10 mouse cellular contexts compared by ENCODE assay signal in genomic region chr2:124888209-124888608, GRCm38 (mm10).
DNase-seq lines count a peak whose midpoint lies in the region; ATAC-seq and TF ChIP-seq lines count a peak whose summit lies in the region.
"Had no signal": no experiment of that assay in that cellular context is flagged by ENCODE, and none has a peak within 500 bp of the region (broad histone marks: within the 10 kb centered on the region; RNA-seq: fewer than 3 reads in every experiment).

No protein-coding gene starts in this region.

- H3K27ac ChIP-seq in kidney, embryonic 14.5 days (ENCODE audit: low read depth, low read length) = no peak overlapping the region
- H3K27ac ChIP-seq in embryonic facial prominence, embryonic 14.5 days (replicated peaks; ENCODE audit: low read depth, low read length) = no peak overlapping the region
- H3K27ac ChIP-seq in intestine, embryonic 16.5 days (ENCODE audit: low read length) = peak overlapping the region; percentile 58; the same call in 1 of the 2 replicates
- no peak overlapping the region for H3K27ac ChIP-seq in cerebellum, adult 2 months (ENCODE audit: insufficient read depth, low read length)
- H3K27ac ChIP-seq in forebrain, embryonic 14.5 days (ENCODE audit: low read depth, low read length) = no peak overlapping the region
- H3K27ac ChIP-seq: hindbrain, postnatal 0 days had no signal

- no peaks in the 10 kb centered on the region for H3K9me3 ChIP-seq in kidney, embryonic 14.5 days (ENCODE audit: control insufficient read depth, low read length)
- H3K9me3 ChIP-seq in embryonic facial prominence, embryonic 14.5 days (ENCODE audit: control insufficient read depth, low read length) = no peaks in the 10 kb centered on the region
- H3K9me3 ChIP-seq in intestine, embryonic 16.5 days (ENCODE audit: control insufficient read depth, low read length) = no peaks in the 10 kb centered on the region
- no peaks in the 10 kb centered on the region for H3K9me3 ChIP-seq in forebrain, embryonic 14.5 days (replicated peaks; ENCODE audit: control insufficient read depth, low read length)

- H3K9ac ChIP-seq in kidney, embryonic 14.5 days (ENCODE audit: low read depth, low read length) = no peak overlapping the region
- no peak overlapping the region for H3K9ac ChIP-seq in embryonic facial prominence, embryonic 14.5 days (ENCODE audit: low read depth, low read length)
- H3K9ac ChIP-seq in intestine, embryonic 16.5 days (ENCODE audit: low read depth, low read length) = no peak overlapping the region
- no peak overlapping the region for H3K9ac ChIP-seq in forebrain, embryonic 14.5 days (ENCODE audit: low read length)

- H3K36me3 ChIP-seq in kidney, embryonic 14.5 days (ENCODE audit: control insufficient read depth, insufficient read depth, low read length) = no peaks in the 10 kb centered on the region
- no peaks in the 10 kb centered on the region for H3K36me3 ChIP-seq in embryonic facial prominence, embryonic 14.5 days (ENCODE audit: control insufficient read depth, insufficient read depth, low read length)
- H3K36me3 ChIP-seq in intestine, embryonic 16.5 days (ENCODE audit: control insufficient read depth, insufficient read depth, low read length) = no peaks in the 10 kb centered on the region
- H3K36me3 ChIP-seq in forebrain, embryonic 14.5 days (ENCODE audit: control insufficient read depth, insufficient read depth, low read length) = no peaks in the 10 kb centered on the region

- WGBS in kidney, embryonic 14.5 days = 50% methylated on average over 4 of the region's 4 CpGs
- WGBS in embryonic facial prominence, embryonic 14.5 days = 24% methylated on average over 4 of the region's 4 CpGs
- WGBS in intestine, embryonic 16.5 days = 31% methylated on average over 4 of the region's 4 CpGs
- 39% methylated on average over 4 of the region's 4 CpGs for WGBS in cerebellum, adult 2 months
- WGBS in forebrain, embryonic 14.5 days = 39% methylated on average over 4 of the region's 4 CpGs

- H3K4me2 ChIP-seq in kidney, embryonic 14.5 days (replicated peaks; ENCODE audit: low read depth, low read length) = no peak overlapping the region
- no peak overlapping the region for H3K4me2 ChIP-seq in embryonic facial prominence, embryonic 14.5 days (ENCODE audit: low read depth, low read length)
- no peak overlapping the region for H3K4me2 ChIP-seq in intestine, embryonic 16.5 days (ENCODE audit: low read depth, low read length)
- no peak overlapping the region for H3K4me2 ChIP-seq in forebrain, embryonic 14.5 days (ENCODE audit: low read length)

- H3K27me3 ChIP-seq in kidney, embryonic 14.5 days (ENCODE audit: control insufficient read depth, insufficient read depth, low read length) = no peaks in the 10 kb centered on the region
- no peaks in the 10 kb centered on the region for H3K27me3 ChIP-seq in embryonic facial prominence, embryonic 14.5 days (replicated peaks; ENCODE audit: control insufficient read depth, insufficient read depth, low read length)
- H3K27me3 ChIP-seq in intestine, embryonic 16.5 days (replicated peaks; ENCODE audit: control insufficient read depth, insufficient read depth, low read length) = no peaks in the 10 kb centered on the region
- no peaks in the 10 kb centered on the region for H3K27me3 ChIP-seq in cerebellum, adult 2 months (ENCODE audit: control insufficient read depth, insufficient read depth, low read length)
- H3K27me3 ChIP-seq in forebrain, embryonic 14.5 days (replicated peaks; ENCODE audit: control insufficient read depth, insufficient read depth, low read length) = no peaks in the 10 kb centered on the region

- no peak for TF ChIP-seq CTCF in cerebellum, adult 2 months (IDR thresholded peaks at IDR 0.05; ENCODE audit: borderline replicate concordance, insufficient read depth, low read depth, low read length)

- ATAC-seq in kidney, embryonic 14.5 days (ENCODE audit: low FRiP score, low TSS enrichment) = no peak
- peak; percentile 55; the same call in 1 of the 2 replicates for ATAC-seq in embryonic facial prominence, embryonic 14.5 days (ENCODE audit: low read depth)
- peak; percentile 66 for ATAC-seq in intestine, embryonic 16.5 days
- ATAC-seq in forebrain, embryonic 14.5 days = no peak
- ATAC-seq: hindbrain, postnatal 0 days had no signal

- no peak for TF ChIP-seq POLR2A in cerebellum, adult 2 months (IDR thresholded peaks at IDR 0.05; ENCODE audit: borderline replicate concordance, insufficient read depth, low read length)

- peak; percentile 24 for DNase-seq in kidney, postnatal 14 days
- peak; percentile 23 for DNase-seq in brain, adult 2 months (ENCODE audit: low read depth, low spot score)
- peak; percentile 75 for DNase-seq in embryonic facial prominence, embryonic 14.5 days (ENCODE audit: low spot score)
- DNase-seq in cerebellum, adult 2 months = no peak
- DNase-seq in forebrain, embryonic 14.5 days (ENCODE audit: low spot score) = no peak
- DNase-seq: cerebellum, adult 18-20 months; gastrocnemius, postnatal 25 days had no signal

- no peaks in the 10 kb centered on the region for H3K4me1 ChIP-seq in kidney, embryonic 14.5 days (ENCODE audit: control insufficient read depth, insufficient read depth, low read length)
- H3K4me1 ChIP-seq in embryonic facial prominence, embryonic 14.5 days (ENCODE audit: control insufficient read depth, insufficient read depth, low read length) = no peaks in the 10 kb centered on the region
- H3K4me1 ChIP-seq in intestine, embryonic 16.5 days (ENCODE audit: control insufficient read depth, insufficient read depth, low read length) = no peaks in the 10 kb centered on the region
- H3K4me1 ChIP-seq in cerebellum, adult 2 months (ENCODE audit: control insufficient read depth, insufficient read depth, low read length) = no peaks in the 10 kb centered on the region
- no peaks in the 10 kb centered on the region for H3K4me1 ChIP-seq in forebrain, embryonic 14.5 days (ENCODE audit: control insufficient read depth, insufficient read depth, low read length)

- H3K4me3 ChIP-seq in kidney, embryonic 14.5 days (ENCODE audit: low read length) = no peak overlapping the region
- no peak overlapping the region for H3K4me3 ChIP-seq in embryonic facial prominence, embryonic 14.5 days (ENCODE audit: low read depth, low read length)
- H3K4me3 ChIP-seq in intestine, embryonic 16.5 days (ENCODE audit: low read length) = no peak overlapping the region
- H3K4me3 ChIP-seq in cerebellum, adult 2 months (replicated peaks; ENCODE audit: insufficient read depth, low read depth, low read length) = no peak overlapping the region
- no peak overlapping the region for H3K4me3 ChIP-seq in forebrain, embryonic 14.5 days (ENCODE audit: low read depth, low read length)

Comparison
In these comparisons a context has a peak if more than half of its experiments do, and no peak if none do; other contexts are left out.
1. DNase-seq: peak in kidney, postnatal 14 days (single experiment), brain, adult 2 months (single experiment) and embryonic facial prominence, embryonic 14.5 days (single experiment); none in cerebellum, adult 2 months (0 of 2) and forebrain, embryonic 14.5 days (single experiment).
2. ATAC-seq: peak in embryonic facial prominence, embryonic 14.5 days (single experiment) and intestine, embryonic 16.5 days (single experiment); none in kidney, embryonic 14.5 days (single experiment) and forebrain, embryonic 14.5 days (single experiment).